Mouse (Mus musculus) erythroid progenitor cell, adult 5-6 weeks (primary cell): Measurements from ENCODE around the gene Cd209e. TPM values are rescaled to one million over a fixed set of nuclear protein-coding genes. Genes with fewer than 3 reads are reported as not detected.
"Not testable (repeated sequence)": the region's sequence is repeated elsewhere in the genome, so short reads cannot be mapped to it uniquely, and the experiment has no call there.

Experiments
- ATAC-seq: replicated peaks from 2 replicates; pipeline ENCODE4 v1.8.0; 2016; ENCODE audit warnings: moderate number of reproducible peaks, mild to moderate bottlenecking, moderate TSS enrichment, inconsistent platforms; ENCODE audit not compliant: poor library complexity, low FRiP score, severe bottlenecking
- total RNA-seq, 2 experiments: library from RNA; stranded (forward) in 1 of 2; stranded (reverse) in 1 of 2; fragments of 150-400 nt in 1 of 2; fragments of 186-747, 209-891 nt in 1 of 2; gene quantifications; 2 replicates each; pipeline versions ENCODE4 v1.2.3 to v1.2.4; 2015 to 2017; ENCODE audit warnings: low replicate concordance in 2 of 2

Cd209e gene
- total RNA-seq (2015; ENCODE audit: low replicate concordance) (not detected in 2 replicates), total RNA-seq (2017; ENCODE audit: low replicate concordance) (not detected in 2 replicates)

- ATAC-seq = no peak
These were observed at the start of gene Cd209e for GRCm38 (mm10) chr8:3854209-3854608. Gene Cd209e, minus strand, starts transcription at chr8:3854309.

GRCm38 (mm10) chr8:3878455-3878854 is 24.3 kb upstream of the Cd209e start, which contains the start of gene Cd209d:
Gene Cd209d, minus strand, starts transcription at chr8:3878555.
- ATAC-seq = no peak

GRCm38 (mm10) chr8:3876121-3876520 is 22.0 kb upstream of the Cd209e start:
- no peak for ATAC-seq

GRCm38 (mm10) chr8:3862736-3863135 is 8.6 kb upstream of the Cd209e start:
- ATAC-seq = not testable (repeated sequence)

- no peak for ATAC-seq
These were observed 51.0 kb downstream of the Cd209e start for GRCm38 (mm10) chr8:3803091-3803490.

Other genes starting within 250 kb of the Cd209e start
- 8.8 and 12.3 TPM in 2 replicates for gene Xab2, start 233.0 kb downstream of the Cd209e start, total RNA-seq (2015; ENCODE audit: low replicate concordance)
- gene Xab2, start 233.0 kb downstream of the Cd209e start, total RNA-seq (2017; ENCODE audit: low replicate concordance) = 30.6 and 36.8 TPM in 2 replicates
- gene Pet100, start 232.8 kb downstream of the Cd209e start, total RNA-seq (2015; ENCODE audit: low replicate concordance) = 48.6 and 125 TPM in 2 replicates
- gene Pet100, start 232.8 kb downstream of the Cd209e start, total RNA-seq (2017; ENCODE audit: low replicate concordance) = 65.1 and 137 TPM in 2 replicates
- gene Pcp2, start 228.8 kb downstream of the Cd209e start, total RNA-seq (2015; ENCODE audit: low replicate concordance) = not detected in 2 replicates
- gene Pcp2, start 228.8 kb downstream of the Cd209e start, total RNA-seq (2017; ENCODE audit: low replicate concordance) = not detected in 2 replicates
- gene Stxbp2, start 223.4 kb downstream of the Cd209e start, total RNA-seq (2015; ENCODE audit: low replicate concordance) = 32.7 and 56.9 TPM in 2 replicates
- 34.7 and 49.1 TPM in 2 replicates for gene Stxbp2, start 223.4 kb downstream of the Cd209e start, total RNA-seq (2017; ENCODE audit: low replicate concordance)
- not detected in 2 replicates for gene Retn, start 198.5 kb downstream of the Cd209e start, total RNA-seq (2015; ENCODE audit: low replicate concordance)
- not detected in 2 replicates for gene Retn, start 198.5 kb downstream of the Cd209e start, total RNA-seq (2017; ENCODE audit: low replicate concordance)
- 13.4 and 36.4 TPM in 2 replicates for gene Mcemp1, start 188.6 kb downstream of the Cd209e start, total RNA-seq (2015; ENCODE audit: low replicate concordance)
- 4.1 and 11.6 TPM in 2 replicates for gene Mcemp1, start 188.6 kb downstream of the Cd209e start, total RNA-seq (2017; ENCODE audit: low replicate concordance)
- not detected in 2 replicates for gene Fcor, start 181.9 kb downstream of the Cd209e start, total RNA-seq (2015; ENCODE audit: low replicate concordance)
- gene Fcor, start 181.9 kb downstream of the Cd209e start, total RNA-seq (2017; ENCODE audit: low replicate concordance) = not detected in 2 replicates
- 5.4 and 6.1 TPM in 2 replicates for gene Trappc5, start 178.0 kb downstream of the Cd209e start, total RNA-seq (2015; ENCODE audit: low replicate concordance)
- gene Trappc5, start 178.0 kb downstream of the Cd209e start, total RNA-seq (2017; ENCODE audit: low replicate concordance) = 5.1 and 5.4 TPM in 2 replicates
- 2.9 TPM in 1 of 2 replicates, not detected in the other for gene Fcer2a, start 160.1 kb downstream of the Cd209e start, total RNA-seq (2015; ENCODE audit: low replicate concordance)
- 1.2 TPM in 1 of 2 replicates, not detected in the other for gene Fcer2a, start 160.1 kb downstream of the Cd209e start, total RNA-seq (2017; ENCODE audit: low replicate concordance)
- gene Clec4g, start 133.7 kb downstream of the Cd209e start, total RNA-seq (2015; ENCODE audit: low replicate concordance) = not detected in 2 replicates
- gene Clec4g, start 133.7 kb downstream of the Cd209e start, total RNA-seq (2017; ENCODE audit: low replicate concordance) = not detected in 2 replicates
- gene Cd209a, start 105.3 kb downstream of the Cd209e start, total RNA-seq (2015; ENCODE audit: low replicate concordance) = 5.4 TPM in 1 of 2 replicates, not detected in the other
- gene Cd209a, start 105.3 kb downstream of the Cd209e start, total RNA-seq (2017; ENCODE audit: low replicate concordance) = 3.0 and 5.1 TPM in 2 replicates
- not detected in 2 replicates for gene Cd209d, start 24.2 kb upstream of the Cd209e start, total RNA-seq (2015; ENCODE audit: low replicate concordance)
- not detected in 2 replicates for gene Cd209d, start 24.2 kb upstream of the Cd209e start, total RNA-seq (2017; ENCODE audit: low replicate concordance)
- not detected in 2 replicates for gene Cd209b, start 72.5 kb upstream of the Cd209e start, total RNA-seq (2015; ENCODE audit: low replicate concordance)
- gene Cd209b, start 72.5 kb upstream of the Cd209e start, total RNA-seq (2017; ENCODE audit: low replicate concordance) = not detected in 2 replicates
- gene Cd209c, start 100.4 kb upstream of the Cd209e start, total RNA-seq (2015; ENCODE audit: low replicate concordance) = not detected in 2 replicates
- 0.08 TPM in 1 of 2 replicates, not detected in the other for gene Cd209c, start 100.4 kb upstream of the Cd209e start, total RNA-seq (2017; ENCODE audit: low replicate concordance)